Mouse (Mus musculus): ENCODE measurements around the gene Srarp.
A peak's percentile ranks its signal among the peaks of the same experiment; 100 is the strongest.

The Srarp gene

DNA sequence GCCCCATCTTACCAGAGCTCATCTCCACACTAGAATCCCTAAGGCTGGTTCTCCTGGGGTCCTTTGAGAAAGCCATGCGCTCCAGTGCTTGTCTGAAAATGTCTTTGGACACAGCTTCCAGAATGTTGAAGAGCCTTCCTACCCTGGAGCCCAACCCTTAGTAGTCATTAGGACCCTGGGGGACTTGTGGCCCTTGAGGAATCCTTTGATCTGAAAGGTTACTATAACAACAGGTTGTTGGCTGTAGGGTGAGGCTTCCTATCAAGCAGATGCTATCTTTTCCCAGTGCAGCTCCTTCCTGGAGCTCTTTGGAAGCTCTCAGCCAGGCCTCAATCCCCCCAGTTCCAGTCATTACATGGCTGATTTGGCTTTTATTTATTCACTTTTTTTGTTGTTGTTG lies at the start of gene Srarp:
Srarp (minus strand) TSS at position 132 of the 400 bp plus-strand sequence.
- no peak for DNase-seq (ENCODE audit: low read depth, low spot score)

DNA sequence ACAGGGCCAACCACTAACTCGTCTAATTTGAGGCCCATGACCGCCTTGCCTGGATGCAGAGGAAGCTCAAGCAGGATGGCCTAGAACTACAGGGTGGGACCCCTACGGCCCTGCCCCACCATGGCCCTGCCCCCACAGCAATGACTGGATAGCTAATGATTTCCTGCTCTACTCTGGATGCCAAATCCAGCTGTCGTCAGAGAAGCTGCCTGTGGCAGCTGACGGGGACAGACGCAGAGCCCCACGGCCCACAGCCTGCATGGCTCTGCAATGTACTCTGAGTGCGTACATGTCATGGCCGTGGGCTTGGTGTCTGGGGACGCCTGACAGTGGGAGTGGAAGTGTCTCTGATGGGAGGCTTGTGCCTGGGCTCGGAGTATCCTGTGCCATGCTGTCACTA lies 48.2 kb upstream of the Srarp start:
- no peak for DNase-seq (ENCODE audit: low read depth, low spot score)

DNA sequence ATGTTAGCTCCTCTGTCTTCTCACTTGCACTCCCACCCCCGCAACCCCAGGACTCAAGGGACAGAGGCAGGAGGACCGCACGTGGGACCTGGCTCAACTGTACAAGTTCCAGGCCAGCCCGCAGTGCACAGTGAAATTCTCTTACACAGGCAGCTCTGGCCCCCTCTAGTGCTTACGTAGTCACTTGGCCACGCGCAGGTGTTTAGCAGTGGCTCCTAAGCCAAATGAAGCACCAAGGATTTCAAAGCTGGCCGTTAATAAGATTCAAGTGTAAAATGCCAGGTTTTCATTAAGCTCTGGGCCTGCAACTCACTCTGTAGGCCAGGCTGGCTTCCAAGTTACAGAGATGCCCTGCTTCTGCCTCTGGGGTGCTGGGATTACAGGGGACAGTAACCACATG lies 43.5 kb upstream of the Srarp start:
- no peak for DNase-seq (ENCODE audit: low read depth, low spot score)

DNA sequence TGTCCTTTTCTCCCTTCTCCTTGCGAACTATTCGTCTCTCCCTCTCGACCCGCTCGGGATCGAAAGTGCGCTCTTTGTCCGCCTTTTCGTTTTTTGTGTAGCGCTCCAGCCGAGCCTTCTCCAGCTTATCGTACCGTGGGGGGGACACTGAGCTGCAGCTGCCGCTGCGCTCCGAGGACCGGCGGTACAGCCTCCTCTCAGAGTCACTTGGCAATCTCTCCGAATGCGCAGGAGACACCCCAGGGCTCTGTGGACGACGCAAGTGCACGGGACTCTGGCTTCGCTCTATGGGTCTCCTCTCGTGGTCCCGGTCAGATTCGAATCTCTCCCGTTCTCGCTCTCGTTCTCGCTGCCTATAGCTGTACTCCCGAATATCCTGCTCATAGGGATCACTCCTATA lies 42.9 kb upstream of the Srarp start:
- no peak for DNase-seq (ENCODE audit: low read depth, low spot score)

DNA sequence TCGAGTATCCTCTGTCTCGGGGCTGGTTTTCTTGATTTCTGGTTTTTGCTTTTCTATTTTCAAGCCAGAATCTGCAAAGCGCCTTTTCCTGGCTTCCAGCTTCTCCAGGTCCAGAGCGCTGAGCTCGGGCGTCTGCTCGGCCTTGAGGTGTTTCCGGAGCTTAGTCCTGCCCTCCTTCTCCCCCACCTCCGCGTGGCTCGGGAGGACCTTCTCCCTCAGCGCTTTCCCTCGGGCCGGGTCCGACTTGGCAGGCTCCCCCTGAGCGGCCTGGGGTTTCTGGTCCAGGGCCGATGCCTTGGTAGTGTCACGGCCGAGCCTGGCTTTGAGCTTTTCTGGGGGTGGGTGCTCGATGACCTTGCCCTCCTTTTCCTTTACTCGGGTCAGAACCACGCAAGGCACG lies 42.3 kb upstream of the Srarp start:
- no peak for DNase-seq (ENCODE audit: low read depth, low spot score)

DNA sequence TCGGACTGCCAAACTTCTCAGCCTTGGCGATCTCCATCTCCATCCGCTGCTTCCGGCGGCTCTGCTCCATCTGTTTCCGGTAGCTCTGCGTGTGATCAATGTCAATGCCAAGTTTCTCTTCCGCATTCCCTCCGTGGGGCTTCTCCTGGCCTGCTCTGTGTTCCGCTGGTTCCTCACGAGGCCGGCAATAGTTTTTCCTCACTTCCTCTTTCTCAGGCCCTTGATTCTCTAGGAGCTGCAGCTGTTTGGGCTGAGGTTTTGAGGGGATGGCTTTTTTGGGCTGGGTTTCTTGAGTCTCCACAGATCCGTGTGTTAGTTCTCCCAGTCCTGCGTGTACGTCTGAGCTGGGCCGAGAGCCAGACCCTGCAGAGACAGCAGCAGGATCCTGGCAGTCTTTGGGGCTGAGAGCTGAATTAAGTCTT lies 41.8 kb upstream of the Srarp start:
- DNase-seq (ENCODE audit: low read depth, low spot score) = no peak

DNA sequence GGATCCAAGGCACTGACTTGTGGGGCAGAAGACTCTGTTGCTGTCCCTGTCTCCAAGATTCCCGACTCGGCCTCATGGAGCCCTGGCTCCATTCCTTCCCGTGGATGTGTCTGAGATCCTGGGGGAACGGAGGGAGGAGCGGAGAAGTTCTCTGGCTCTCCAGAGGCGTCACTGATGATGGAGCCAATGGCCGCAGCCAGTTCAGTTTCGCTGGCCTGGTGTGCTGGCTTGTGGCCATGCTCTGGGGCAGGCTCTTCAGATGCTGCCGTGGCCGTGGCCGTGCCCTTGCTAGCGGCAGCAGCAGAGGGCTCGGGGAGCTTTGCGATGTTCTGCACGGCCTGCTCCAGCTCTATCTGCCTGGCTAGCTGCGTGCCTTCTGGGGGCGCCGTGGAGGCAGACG lies 38.5 kb upstream of the Srarp start:
- DNase-seq (ENCODE audit: low read depth, low spot score) = no peak

DNA sequence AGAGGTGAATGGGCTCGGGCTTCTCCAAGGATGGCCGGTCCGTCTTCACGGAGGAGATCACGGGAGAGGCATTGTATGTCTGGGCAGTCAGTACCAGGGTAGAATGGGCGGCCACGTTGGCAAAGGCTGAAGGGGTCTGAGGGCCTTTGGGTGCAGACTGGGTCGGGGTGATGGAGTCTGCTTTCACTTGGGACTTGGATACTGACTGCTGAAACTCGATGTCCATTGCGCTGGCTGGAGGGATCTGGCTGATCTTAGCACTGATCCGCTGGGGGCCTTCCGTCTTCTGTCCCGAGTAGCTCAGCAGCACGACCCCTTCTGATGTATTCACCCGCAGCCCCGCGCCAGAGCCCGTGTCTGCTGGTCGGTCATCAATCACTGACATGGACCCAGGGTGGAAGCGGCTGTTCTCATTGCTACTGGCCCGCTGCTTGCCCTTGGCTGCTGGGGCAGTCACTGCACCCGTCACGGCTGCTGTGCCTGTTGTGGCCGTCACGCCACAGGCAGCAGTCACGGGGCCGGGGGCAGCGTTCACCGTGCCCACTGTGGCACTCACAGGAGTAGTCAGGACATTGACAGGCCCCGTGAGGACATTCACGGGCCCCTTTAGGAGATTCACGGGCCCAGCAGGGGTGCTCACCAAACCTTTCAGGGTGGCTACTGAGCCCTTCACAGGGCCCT lies 36.9 kb upstream of the Srarp start:
- DNase-seq (ENCODE audit: low read depth, low spot score) = no peak

DNA sequence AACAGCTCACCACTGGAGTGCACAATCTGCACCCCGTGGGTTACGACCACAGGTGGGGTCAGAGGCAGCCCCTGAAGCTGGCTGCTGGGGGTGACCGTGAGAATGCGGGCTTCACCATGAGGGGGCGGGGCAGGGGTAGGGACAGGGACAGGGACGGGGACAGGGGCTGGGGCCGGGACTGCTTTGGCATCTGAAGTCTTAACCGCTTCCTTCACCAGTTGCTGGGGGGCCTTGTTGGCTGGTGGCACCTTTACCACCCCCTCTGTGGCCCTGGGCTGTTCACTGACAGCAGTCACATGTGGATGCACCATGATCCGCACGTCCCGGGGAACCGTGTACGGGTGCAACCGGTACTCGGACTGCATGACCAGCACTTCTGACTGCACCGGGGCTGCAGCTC lies 35.6 kb upstream of the Srarp start:
- DNase-seq (ENCODE audit: low read depth, low spot score) = no peak

DNA sequence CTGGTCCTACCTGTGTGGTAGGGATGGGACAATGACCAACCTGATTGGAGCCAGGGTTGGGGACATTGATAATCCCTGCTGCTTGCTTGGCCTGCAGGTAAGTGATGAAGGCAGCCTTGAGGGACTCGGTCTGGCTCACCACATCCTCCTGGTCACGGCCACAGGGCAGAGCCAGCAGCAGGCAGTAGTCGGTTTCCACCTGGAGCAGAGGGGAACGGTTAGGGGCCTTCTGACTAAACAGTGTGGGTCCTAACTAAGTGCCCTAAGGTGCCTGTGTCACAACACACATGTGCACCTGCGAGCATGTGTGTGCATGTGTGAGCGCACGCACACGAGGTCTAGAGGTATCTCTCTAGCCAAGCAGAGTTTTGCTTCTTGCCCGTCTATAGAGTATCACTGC lies 33.4 kb upstream of the Srarp start:
- no peak for DNase-seq (ENCODE audit: low read depth, low spot score)

DNA sequence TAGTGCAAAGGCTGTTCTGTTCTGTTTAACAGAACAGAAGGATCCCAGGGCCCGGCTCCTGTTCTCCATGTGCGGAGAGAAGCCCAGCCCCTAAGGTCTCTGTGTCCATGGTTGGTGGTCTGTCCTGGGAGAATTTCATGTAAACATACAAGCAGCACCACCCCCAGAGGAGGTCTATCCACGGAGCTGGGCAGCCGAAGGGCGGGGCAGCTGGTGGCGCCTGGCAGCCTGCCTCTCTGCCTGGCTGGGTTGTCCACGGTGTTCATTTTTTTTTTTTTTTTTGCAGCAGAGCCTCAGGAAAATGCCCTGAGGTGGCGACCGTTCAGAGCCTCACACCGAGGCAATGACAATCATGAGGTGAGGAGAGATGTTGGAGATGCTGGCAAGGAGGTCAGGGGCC lies 32.7 kb upstream of the Srarp start:
- peak; percentile 36 for DNase-seq (ENCODE audit: low read depth, low spot score)

DNA sequence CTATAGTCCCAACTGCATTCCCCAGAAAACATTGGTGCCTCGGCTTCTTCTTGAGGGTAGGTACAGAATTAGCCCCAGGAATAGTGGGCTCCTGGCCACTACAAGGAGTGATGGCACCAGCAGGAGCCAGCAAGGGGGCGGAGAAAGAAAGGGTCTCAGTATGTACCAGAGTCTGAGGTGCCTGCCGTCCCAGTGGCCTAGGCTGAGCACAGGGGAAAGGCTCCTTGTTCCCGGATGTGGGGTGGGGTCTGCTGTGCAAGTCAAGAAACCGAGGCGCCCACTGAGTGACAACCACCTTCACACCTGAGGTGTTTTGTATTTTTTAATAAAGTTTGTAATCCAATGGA lies 31.6 kb upstream of the Srarp start:
- no peak for DNase-seq (ENCODE audit: low read depth, low spot score)

DNA sequence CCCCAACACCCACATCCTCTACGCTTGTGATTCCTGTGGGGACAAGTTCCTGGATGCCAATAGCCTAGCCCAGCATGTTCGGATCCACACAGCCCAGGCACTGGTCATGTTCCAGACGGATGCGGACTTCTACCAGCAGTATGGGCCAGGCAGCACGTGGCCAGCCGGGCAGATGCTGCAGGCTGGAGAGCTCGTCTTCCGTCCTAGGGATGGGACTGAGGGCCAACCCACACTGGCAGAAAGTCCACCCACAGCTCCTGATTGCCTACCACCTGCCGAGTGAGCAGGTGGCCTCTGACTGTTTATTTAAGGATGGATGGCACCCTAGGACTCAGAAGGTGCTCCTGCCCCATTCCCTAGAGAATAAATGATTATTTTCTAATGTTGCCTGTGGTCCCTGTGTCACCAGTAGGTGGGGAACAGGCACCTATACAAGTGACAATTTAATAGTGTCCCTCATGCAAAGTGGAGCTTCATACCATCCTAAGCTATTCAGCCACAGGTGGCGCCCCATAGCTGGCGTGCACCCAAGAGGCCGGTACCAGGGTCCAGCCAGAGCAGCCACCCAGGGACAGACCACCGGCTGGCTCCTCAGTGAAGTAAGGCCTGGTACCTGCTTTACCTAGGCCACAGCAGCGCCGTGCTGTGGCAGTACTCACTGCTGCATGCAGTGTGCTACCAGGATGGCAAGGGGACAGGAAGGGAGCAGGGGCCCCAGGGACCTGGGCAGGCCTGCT lies 31.1 kb upstream of the Srarp start:
- no peak for DNase-seq (ENCODE audit: low read depth, low spot score)

DNA sequence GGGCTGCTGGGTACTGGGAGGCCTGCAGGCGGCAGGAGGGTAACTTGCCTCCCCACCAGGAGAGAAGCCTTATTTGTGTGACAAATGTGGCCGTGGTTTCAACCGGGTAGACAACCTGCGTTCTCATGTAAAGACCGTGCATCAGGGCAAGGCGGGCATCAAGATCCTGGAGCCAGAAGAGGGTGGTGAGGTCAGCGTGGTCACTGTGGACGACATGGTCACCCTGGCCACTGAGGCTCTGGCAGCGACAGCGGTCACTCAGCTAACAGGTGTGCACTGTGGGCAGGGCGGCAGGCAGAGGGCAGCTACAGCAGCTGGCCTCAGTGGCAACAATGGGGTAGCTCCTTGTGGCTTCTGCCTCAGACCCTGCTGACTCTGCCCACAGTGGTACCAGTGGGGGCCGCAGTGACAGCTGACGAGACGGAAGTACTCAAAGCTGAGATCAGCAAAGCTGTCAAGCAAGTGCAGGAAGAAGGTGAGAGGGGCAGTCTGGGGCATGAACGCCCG lies 30.4 kb upstream of the Srarp start:
- DNase-seq (ENCODE audit: low read depth, low spot score) = no peak

DNA sequence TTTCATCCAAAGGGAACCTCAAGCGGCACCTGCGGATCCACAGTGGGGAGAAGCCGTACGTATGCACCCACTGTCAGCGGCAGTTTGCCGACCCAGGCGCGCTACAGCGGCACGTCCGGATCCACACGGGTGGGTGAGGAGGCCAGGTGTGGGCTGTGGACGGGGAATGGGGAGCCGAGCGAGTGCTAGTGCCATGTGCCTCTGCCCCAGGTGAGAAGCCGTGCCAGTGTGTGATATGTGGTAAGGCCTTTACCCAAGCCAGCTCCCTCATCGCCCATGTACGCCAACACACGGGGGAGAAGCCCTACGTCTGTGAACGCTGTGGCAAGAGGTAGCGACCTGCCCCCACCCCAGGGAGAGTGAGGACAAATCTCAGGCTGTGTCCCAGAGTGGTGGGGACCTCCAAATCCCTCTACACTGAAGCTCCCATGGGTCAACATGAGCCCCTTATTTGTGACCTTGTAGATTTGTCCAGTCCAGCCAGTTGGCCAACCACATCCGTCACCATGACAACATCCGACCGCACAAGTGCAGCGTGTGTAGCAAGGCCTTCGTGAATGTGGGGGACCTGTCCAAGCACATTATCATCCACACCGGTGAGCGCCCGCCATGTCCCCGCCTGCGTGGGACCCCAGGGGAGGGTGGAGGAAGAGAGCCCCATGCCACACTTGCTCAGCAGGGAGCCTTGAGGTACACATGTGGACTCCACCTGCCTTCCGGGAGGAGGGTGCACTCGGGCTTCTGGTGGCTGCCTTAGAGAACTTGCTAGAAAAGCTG lies 29.8 kb upstream of the Srarp start:
- no peak for DNase-seq (ENCODE audit: low read depth, low spot score)

DNA sequence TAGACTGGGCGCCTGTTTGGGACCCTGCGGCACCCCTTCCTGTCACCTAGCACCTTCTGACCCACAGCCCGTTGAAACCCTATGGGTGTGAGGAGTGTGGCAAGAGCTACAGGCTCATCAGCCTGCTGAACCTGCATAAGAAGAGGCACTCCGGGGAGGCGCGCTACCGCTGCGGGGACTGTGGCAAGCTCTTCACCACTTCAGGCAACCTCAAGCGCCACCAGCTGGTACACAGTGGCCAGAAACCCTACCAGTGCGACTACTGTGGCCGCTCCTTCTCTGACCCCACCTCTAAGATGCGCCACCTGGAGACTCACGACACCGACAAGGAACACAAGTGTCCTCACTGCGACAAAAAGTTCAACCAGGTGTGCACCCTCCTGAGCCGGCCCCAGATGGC lies 28.8 kb upstream of the Srarp start:
- no peak for DNase-seq (ENCODE audit: low read depth, low spot score)

DNA sequence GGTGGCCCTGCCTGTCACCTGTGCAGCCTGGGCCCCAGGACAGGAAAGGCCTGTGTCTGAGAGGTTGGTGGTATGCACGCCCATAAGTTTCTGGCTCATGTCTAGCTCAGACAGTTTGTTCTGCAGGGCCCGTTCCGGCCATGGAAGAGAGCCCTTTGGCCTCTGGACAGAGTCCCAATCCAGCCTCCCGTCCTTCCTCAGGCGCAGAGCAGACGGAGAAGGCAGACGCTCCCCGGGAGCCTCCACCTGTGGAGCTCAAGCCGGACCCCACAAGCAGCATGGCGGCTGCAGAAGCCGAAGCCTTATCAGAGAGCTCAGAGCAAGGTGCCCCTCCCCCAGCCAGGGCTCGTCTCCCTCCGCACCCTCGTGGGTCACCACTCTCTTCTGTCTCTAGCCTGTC lies 27.6 kb upstream of the Srarp start:
- no peak for DNase-seq (ENCODE audit: low read depth, low spot score)

DNA sequence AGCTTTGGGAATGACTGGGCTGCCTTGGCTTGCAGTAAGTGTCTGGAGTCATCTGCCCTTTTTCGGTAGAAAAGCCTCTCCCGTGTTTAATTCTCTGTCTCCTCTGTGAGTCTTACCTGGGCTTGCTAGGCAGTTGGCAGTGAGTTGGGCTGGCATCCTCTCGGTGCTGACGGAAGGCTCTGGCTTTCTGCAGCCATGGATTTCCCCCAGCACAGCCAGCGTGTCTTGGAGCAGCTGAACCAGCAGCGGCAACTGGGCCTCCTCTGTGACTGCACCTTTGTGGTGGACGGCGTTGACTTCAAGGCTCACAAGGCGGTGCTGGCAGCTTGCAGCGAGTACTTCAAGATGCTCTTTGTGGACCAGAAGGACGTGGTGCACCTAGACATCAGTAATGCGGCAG lies 25.7 kb upstream of the Srarp start:
- DNase-seq (ENCODE audit: low read depth, low spot score) = no peak

DNA sequence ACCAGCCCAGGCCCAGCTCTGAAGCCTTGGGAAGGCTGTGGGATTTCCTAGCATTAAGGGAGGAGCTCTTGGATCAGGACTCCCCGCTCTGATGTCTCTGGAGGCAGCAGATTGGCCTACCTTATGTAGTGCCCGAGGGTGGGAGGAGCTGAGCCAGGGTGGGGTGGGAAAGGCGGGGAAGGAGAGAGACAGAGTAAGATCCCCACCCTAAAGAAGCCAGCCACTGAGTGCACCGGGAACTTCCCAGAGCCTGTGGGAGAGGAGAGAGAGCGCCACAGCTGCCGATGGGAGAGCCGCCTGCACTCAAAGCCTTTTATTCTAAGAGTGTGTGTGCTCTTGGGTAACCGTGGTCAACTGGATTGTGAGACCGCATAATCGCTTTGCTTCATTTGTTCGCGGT lies 25.2 kb upstream of the Srarp start:
- no peak for DNase-seq (ENCODE audit: low read depth, low spot score)

DNA sequence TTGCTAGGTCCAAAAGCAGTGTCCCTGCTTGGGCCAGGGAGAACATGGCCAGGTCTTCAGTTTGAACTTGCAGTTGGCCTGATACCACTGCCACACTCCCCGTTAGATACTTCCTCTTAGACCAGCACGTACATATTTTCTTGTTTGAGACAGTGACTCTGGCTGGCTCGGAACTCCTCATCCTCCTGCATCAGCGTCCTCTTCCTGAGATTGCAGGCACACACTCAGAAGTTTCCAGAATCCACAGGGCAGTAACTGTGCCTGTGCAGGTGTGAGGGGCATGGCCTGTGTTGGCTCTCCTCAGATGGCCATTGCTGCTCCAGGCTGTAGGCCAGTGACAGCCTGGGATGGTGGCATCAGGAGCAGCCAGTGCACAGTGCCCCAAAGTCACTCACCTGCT lies 24.6 kb upstream of the Srarp start:
- no peak for DNase-seq (ENCODE audit: low read depth, low spot score)

DNA sequence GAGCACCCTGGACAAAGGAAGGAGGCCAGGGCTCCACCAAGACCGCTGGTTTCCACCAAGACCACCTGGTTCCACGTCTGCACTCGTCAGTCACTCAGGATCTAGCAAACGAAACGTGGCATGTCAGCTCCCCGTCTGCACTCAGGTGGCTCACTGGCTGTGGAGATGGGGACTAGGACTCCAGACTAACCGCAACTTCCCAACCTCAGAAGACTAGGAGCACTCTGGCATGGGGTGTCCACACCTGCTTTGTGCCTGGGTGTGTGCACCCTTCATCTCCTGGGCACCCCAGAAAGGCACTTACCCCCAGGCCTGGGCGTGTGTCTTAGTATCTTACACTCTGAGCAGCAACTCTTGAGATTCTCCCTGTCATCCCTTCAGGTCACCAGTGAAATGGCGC lies 23.9 kb upstream of the Srarp start:
- no peak for DNase-seq (ENCODE audit: low read depth, low spot score)

DNA sequence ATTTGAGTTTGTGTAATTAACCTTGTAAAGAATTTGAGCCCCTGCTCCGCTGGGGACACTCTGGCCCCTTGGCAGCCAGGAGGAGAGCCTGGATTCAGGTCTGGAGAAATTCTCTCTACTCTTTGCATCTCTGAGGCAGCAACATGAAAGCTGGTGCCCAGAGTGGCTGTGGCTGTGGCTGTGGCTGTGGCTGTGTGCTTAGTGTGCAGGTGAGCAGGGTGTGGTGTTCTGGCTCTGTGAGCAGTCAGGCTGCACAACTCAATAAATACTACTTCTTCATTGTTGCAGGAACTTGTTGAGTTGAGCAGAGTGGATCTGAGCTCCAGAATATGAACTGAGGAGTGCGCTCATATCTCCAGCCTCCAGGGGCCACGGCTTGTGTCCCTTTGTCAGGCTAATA lies 23.0 kb upstream of the Srarp start:
- DNase-seq (ENCODE audit: low read depth, low spot score) = no peak

DNA sequence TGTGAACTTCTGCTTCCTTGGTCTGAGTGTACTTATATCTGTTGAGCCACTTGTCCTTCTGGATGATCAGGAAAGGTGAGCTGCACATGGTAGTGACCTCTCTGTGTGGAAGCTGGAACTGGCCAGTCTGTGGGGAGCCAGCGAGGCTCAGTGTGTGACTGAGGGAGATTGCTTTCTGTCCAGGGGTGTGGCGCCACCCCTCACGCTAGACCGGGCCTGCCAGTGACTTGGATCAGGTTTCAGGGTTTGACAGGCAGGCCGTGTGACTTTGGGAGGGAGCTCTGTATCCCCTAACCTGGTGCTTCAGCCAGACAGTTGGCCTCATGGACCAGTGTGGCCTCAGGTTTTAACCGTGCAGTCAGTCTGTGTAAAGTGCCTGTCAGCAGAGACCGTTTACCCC lies 22.3 kb upstream of the Srarp start:
- DNase-seq (ENCODE audit: low read depth, low spot score) = peak; percentile 37

All from 3T3-L1 (cell line).